Mouse (Mus musculus): ENCODE results near the gene Rin1. TPM values are rescaled to one million over a fixed set of nuclear protein-coding genes. Genes with fewer than 3 reads are reported as not detected.
"Not testable (repeated sequence)": the region's sequence is repeated elsewhere in the genome, so short reads cannot be mapped to it uniquely, and the experiment has no call there.

Gene Rin1
- total RNA-seq, 2 experiments from 2014 or later, result 59.6 to 66.7 TPM

- intact Hi-C loops (cut with DNase I), result no loop called here
- no peak for DNase-seq (ENCODE audit: low spot score in 2 of 2)
Observed at GRCm38 (mm10) chr19:5085145-5085863, 35.0 kb downstream of the Rin1 start, which contains the start of gene Tmem151a. TSS of gene Tmem151a (minus strand) at chr19:5085531.

- intact Hi-C loops (cut with DNase I); DNase-seq (ENCODE audit: low spot score in 2 of 2): not testable (repeated sequence)
Observed at GRCm38 (mm10) chr19:5086533-5086932, 36.3 kb downstream of the Rin1 start.

GRCm38 (mm10) chr19:5087884-5088728 lies 37.8 kb downstream of the Rin1 start, which contains the start of gene Yif1a:
TSS of gene Yif1a (plus strand) at chr19:5088538.
- DNase-seq (ENCODE audit: low spot score in 2 of 2), result peak; percentile 96 to 99
- intact Hi-C loops (cut with DNase I), result no loop called here

- no peak for DNase-seq (ENCODE audit: low spot score in 2 of 2)
- intact Hi-C loops (cut with DNase I), result no loop called here
Observed at GRCm38 (mm10) chr19:5089324-5089723, 39.0 kb downstream of the Rin1 start.

- no peak for DNase-seq (ENCODE audit: low spot score in 2 of 2)
- intact Hi-C loops (cut with DNase I), result no loop called here
Observed at GRCm38 (mm10) chr19:5092083-5092482, 41.8 kb downstream of the Rin1 start.

- intact Hi-C loops (cut with DNase I), result loop anchor here (2.0 kb wide), 1 partner anchor 45 kb away; no protein-coding TSS in a partner anchor
- DNase-seq (ENCODE audit: low spot score in 2 of 2), result no peak
Observed at GRCm38 (mm10) chr19:5093481-5094242, 43.4 kb downstream of the Rin1 start.

GRCm38 (mm10) chr19:5094243-5094632 lies 44.0 kb downstream of the Rin1 start:
- peak; percentile 99 for DNase-seq (ENCODE audit: low spot score in 2 of 2)
- intact Hi-C loops (cut with DNase I), result loop anchor here (2.0 kb wide), 1 partner anchor 45 kb away; no protein-coding TSS in a partner anchor

- DNase-seq (ENCODE audit: low spot score in 2 of 2), result no peak
- intact Hi-C loops (cut with DNase I), result loop anchor here (2.0 kb wide), 1 partner anchor 44 kb away; no protein-coding TSS in a partner anchor
Observed at GRCm38 (mm10) chr19:5094746-5095417, 44.6 kb downstream of the Rin1 start.

- intact Hi-C loops (cut with DNase I), result loop anchor here (2.0 kb wide), 1 partner anchor 43 kb away; no protein-coding TSS in a partner anchor
- DNase-seq (ENCODE audit: low spot score in 2 of 2), result no peak
Observed at GRCm38 (mm10) chr19:5095887-5096474, 45.7 kb downstream of the Rin1 start.

GRCm38 (mm10) chr19:5097521-5098362 lies 47.5 kb downstream of the Rin1 start:
- no peak for DNase-seq (ENCODE audit: low spot score in 2 of 2)

GRCm38 (mm10) chr19:5098363-5099143 lies 48.3 kb downstream of the Rin1 start, which contains the start of gene Cnih2:
TSS of gene Cnih2 (minus strand) at chr19:5098521.
- DNase-seq (ENCODE audit: low spot score in 2 of 2), result peak in 1 of 2 experiments; percentile 78
- intact Hi-C loops (cut with DNase I), result no loop called here

More at GRCm38 (mm10) chr19:5097521-5098362, 47.5 kb downstream of the Rin1 start:
- intact Hi-C loops (cut with DNase I), result no loop called here

- intact Hi-C loops (cut with DNase I), result no loop called here
- DNase-seq (ENCODE audit: low spot score in 2 of 2), result no peak
Observed at GRCm38 (mm10) chr19:5106074-5106473, 55.8 kb downstream of the Rin1 start.

Other genes starting within 250 kb of the Rin1 start
- gene Gm21992, start 238.9 kb upstream of the Rin1 start, total RNA-seq (2021), result 10 to 100 TPM; 12.9 to 19.3 TPM
- gene Rbm14, start 238.8 kb upstream of the Rin1 start, total RNA-seq (2021), result 10 to 100 TPM; 49.3 to 52.6 TPM
- gene Ccs, start 211.1 kb upstream of the Rin1 start, total RNA-seq (2021), result 10 to 100 TPM; 33.5 to 33.7 TPM
- 1 to 10 TPM; 2.1 to 2.2 TPM for gene Ccdc87, start 211.1 kb upstream of the Rin1 start, total RNA-seq (2021)
- 100 to 1,000 TPM; 115 to 120 TPM for gene Ctsf, start 195.4 kb upstream of the Rin1 start, total RNA-seq (2021)
- gene Actn3, start 172.6 kb upstream of the Rin1 start, total RNA-seq (2021), result 1 to 10 TPM; 2.8 to 3.0 TPM
- gene Zdhhc24, start 171.8 kb upstream of the Rin1 start, total RNA-seq (2021), result 10 to 100 TPM; 27.7 to 29.0 TPM
- 10 to 100 TPM; 46.5 to 47.2 TPM for gene Bbs1, start 143.9 kb upstream of the Rin1 start, total RNA-seq (2021)
- 10 to 100 TPM; 56.2 to 60.4 TPM for gene Dpp3, start 122.2 kb upstream of the Rin1 start, total RNA-seq (2021)
- 10 to 100 TPM; 15.9 to 17.2 TPM for gene Peli3, start 107.4 kb upstream of the Rin1 start, total RNA-seq (2021)
- 10 to 100 TPM; 60.2 to 61.9 TPM for gene Mrpl11, start 88.3 kb upstream of the Rin1 start, total RNA-seq (2021)
- gene Npas4, start 60.2 kb upstream of the Rin1 start, total RNA-seq (2021), result 10 to 100 TPM; 10.7 to 11.3 TPM
- gene Slc29a2, start 26.6 kb upstream of the Rin1 start, total RNA-seq (2021), result 10 to 100 TPM; 17.2 to 21.6 TPM
- gene B4gat1, start 11.7 kb upstream of the Rin1 start, total RNA-seq (2021), result 100 to 1,000 TPM; 148 to 151 TPM
- 1 to 10 TPM; 4.8 to 6.2 TPM for gene AC124502.3, start 11.6 kb upstream of the Rin1 start, total RNA-seq (2021)
- gene Brms1, start 9.1 kb upstream of the Rin1 start, total RNA-seq (2021), result 10 to 100 TPM; 14.7 to 15.1 TPM
- 1 to 10 TPM; 9.0 to 9.4 TPM for gene Cd248, start 17.6 kb downstream of the Rin1 start, total RNA-seq (2021)
- 100 to 1,000 TPM; 164 to 171 TPM for gene Tmem151a, start 35.0 kb downstream of the Rin1 start, total RNA-seq (2021)
- gene Yif1a, start 38.1 kb downstream of the Rin1 start, total RNA-seq (2021), result 10 to 100 TPM; 24.2 to 27.5 TPM
- gene Cnih2, start 48.0 kb downstream of the Rin1 start, total RNA-seq (2021), result 100 to 1,000 TPM; 325 to 352 TPM
- 100 to 1,000 TPM; 176 to 184 TPM for gene Rab1b, start 56.6 kb downstream of the Rin1 start, total RNA-seq (2021)
- 100 to 1,000 TPM; 220 to 226 TPM for gene Klc2, start 68.1 kb downstream of the Rin1 start, total RNA-seq (2021)
- 10 to 100 TPM; 66.2 to 69.4 TPM for gene Pacs1, start 222.6 kb downstream of the Rin1 start, total RNA-seq (2021)
- 100 to 1,000 TPM; 192 to 194 TPM for gene Sf3b2, start 245.0 kb downstream of the Rin1 start, total RNA-seq (2021)
- 100 to 1,000 TPM; 106 to 107 TPM for gene Gal3st3, start 247.8 kb downstream of the Rin1 start, total RNA-seq (2021)

All from left cerebral cortex, postnatal 14 days (tissue).